Mouse (Mus musculus): ENCODE data around the gene Cat.

Cat gene

DNA sequence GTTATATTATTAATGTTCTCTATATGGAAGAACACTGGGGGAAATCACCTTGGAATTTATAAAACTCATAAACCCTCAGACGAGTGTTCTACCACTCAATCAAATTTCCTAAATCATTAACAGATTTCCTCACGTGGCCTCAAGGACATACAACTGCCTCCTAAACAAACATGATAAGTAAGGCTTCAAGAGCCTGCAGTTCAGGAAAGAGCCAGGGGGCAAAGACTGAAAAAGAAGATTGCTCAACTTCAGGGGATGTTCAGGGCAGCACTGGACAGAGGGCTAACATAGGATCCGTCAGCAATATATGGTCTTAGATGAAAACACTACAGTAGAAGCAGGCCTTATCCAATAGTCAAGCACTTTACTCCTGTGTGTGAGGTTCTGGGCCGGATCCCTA, 7.5 kb downstream of the Cat start:
- peak; percentile 42 for DNase-seq (ENCODE audit: low read depth)

- DNase-seq (ENCODE audit: low read depth): no peak
Observed at GRCm38 (mm10) chr2:103476657-103477056, 8.3 kb downstream of the Cat start.

GRCm38 (mm10) chr2:103476180-103476579, 8.8 kb downstream of the Cat start:
- no peak for DNase-seq (ENCODE audit: low read depth)

DNA sequence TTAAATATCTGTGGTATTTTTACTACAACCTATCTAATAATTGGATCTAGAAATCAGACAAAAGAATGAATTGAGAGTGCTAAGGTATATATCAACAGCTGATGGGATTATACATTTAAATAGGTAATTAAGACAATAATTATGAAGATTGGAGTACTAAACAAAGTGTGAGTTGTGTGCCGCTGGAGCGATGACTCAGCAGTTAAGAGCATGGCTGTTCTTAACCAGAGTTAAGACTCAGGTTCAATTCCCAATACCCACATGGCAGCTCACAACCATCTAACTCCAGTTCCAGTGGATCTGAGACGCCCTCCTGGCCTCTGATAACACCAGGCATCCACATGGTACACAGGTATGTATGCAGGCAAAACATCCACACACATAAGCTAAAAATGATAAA, 11.6 kb downstream of the Cat start:
- DNase-seq (ENCODE audit: low read depth): no peak

DNA sequence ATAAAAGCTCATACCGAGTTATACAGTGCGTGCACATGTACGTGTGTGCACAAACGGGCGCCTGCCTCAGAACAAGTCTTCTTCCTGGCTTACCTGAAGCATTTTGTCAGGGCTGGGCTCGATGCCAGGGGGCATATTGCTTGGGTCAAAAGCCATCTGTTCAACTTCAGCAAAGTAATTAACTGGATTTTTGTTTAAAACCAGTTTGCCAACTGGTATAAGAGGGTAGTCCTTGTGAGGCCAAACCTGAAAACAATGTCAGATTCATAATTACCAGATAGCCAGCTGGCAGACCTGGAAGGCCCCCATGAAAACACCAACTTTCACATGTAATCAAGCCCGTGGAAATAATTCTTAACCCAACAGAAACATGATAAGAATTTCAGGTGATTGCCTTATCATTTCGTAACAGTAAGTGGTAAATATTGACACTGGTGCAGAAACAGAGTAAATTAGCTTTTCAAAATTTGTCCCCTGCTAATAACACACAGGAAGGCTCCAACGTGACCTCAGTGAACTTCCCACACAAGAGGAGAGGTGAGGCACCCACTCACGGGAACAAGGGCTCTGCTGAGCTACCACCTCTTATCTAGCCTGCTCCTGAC, 17.9 kb downstream of the Cat start:
- no peak for DNase-seq (ENCODE audit: low read depth)

DNA sequence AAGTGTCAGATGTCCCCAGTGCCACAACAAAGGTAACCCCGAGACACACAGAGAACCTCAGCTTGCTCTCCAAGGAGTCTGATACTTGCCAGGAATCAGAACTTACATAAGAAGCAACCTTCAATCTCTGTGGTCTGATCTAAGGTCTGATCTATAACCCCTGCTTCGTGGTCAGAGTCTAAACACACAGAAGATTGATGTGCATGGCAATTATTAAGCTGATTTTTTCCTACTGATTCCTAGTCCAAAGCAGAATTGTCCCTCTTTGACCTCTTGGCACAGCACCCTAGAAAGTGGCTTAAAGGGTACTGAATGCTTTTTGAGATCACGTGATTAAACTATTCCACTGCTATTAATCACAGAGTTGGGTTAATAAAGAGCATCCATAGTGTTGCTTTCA, 18.7 kb downstream of the Cat start:
- no peak for DNase-seq (ENCODE audit: low read depth)

DNA sequence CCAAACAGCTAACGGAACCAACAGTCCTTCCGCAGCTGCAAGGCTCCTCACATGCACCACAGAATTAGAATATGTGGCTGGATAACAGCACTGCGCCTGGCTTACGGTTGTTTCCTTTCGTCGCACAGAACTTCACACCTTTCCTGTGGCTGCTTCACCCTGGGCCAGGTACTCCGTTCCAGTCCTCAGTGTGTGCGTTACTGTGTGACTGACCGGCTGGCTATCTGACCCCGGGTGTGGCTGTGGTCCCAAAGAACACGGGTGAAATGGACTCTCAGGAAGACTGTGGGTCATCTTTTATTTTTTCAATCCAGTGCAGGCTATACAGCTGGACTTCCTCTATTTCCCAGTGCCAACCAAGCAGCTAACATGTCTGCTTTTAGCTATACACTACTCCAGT, 19.5 kb downstream of the Cat start:
- DNase-seq (ENCODE audit: low read depth): no peak

DNA sequence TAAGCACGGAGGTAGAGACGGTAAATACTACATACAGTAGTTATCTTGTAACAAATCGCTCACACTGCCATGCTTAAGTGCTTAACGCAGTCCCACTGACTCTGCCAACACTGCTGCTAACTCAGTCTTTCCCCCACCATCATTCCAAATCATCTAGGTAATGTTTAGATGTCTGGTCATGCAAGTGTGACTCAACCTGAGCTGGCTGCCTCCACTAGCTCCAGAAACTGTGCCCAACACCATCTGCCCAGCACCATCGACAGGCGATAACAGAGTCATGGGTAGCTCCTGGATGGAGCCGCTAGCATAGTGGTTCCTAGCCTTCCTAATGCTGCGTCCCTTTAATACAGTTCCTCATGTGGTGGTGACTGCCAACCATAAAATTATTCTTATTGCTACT, 20.4 kb downstream of the Cat start:
- DNase-seq (ENCODE audit: low read depth): no peak

DNA sequence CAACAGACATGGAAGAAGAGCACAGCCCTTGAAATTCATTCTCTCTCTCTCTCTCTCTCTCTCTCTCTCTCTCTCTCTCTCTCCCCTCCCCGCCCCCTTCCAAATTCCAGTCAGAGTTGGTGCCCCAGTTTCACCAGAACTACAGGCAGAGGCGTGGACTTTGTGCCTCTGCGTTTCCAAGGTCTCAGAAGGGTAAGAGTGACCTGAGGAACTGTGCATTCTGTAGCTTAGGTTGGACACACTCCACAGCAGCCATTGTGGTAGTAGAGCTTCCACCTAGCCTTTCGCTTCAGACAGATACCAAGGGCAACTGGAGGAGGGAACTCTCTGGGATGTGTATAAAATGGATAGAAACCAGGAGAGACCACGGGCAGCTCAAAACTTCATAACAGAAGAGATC, 22.2 kb downstream of the Cat start:
- DNase-seq (ENCODE audit: low read depth): no peak

DNA sequence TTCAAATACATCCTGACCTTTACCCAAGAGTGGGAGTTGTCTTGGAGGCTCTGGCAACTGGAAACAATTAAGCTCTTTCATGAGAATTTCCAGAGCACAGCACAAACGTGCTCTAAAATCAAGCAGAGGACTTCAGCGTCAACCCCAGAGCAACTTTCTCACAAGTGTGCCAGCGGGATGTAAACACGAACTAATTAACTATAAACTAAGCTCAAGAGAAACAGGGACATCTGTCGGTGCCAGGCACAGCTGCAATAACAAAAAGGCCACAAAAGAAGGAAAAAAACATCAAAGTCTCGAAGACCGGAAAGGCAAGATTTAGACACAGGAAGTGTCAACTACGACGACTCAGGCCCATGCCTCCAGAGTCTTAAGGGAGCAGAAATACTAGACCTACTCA, 23.2 kb downstream of the Cat start:
- no peak for DNase-seq (ENCODE audit: low read depth)

DNA sequence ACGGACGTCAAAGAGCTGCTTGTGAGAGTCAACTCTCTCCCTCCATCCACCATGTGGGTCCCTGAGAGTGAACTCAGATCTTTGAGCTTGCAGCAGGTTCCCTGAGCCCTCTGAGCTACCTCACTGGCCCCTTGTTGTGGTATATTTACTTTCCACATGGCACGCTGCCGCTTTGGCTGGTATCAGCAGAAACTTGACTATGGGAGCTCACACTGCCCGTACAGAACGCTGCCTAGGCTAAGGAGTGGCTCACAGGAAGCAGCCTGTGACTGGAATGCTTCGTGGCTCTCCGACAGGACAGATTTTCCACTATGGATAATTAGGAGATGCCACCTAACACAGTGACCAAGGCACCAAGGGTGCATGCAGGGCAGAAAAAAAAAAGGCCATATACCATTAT, 23.8 kb downstream of the Cat start:
- no peak for DNase-seq (ENCODE audit: low read depth)

GRCm38 (mm10) chr2:103459069-103459468, 25.9 kb downstream of the Cat start:
- no peak for DNase-seq (ENCODE audit: low read depth)

- DNase-seq (ENCODE audit: low read depth): no peak
Observed at GRCm38 (mm10) chr2:103457628-103458027, 27.3 kb downstream of the Cat start.

- no peak for DNase-seq (ENCODE audit: low read depth)
Observed at GRCm38 (mm10) chr2:103457048-103457447, 27.9 kb downstream of the Cat start.

DNA sequence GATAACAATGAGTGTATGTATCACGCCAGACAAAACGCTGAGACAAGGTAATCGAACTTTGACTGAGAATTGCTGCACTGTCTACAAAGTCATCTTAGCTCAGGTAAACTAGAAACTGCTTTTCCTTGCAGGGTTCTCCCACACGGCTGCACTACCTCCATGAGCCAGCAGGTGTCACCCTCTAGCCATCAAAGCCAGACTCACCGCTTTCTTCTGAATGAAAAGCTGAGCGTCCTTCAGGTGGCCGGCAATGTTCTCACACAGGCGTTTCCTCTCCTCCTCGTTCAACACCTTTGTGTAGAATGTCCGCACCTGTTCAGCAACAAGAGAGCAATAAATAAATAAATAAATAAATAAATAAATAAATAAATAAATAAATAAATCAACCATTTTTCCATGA, 28.3 kb downstream of the Cat start:
- DNase-seq (ENCODE audit: low read depth): peak; percentile 65

GRCm38 (mm10) chr2:103455748-103456147, 29.2 kb downstream of the Cat start:
- no peak for DNase-seq (ENCODE audit: low read depth)

- DNase-seq (ENCODE audit: low read depth): no peak
Observed at GRCm38 (mm10) chr2:103452550-103452949, 32.4 kb downstream of the Cat start.

- no peak for DNase-seq (ENCODE audit: low read depth)
Observed at GRCm38 (mm10) chr2:103450267-103450666, 34.7 kb downstream of the Cat start.

- DNase-seq (ENCODE audit: low read depth): peak; percentile 37
Observed at GRCm38 (mm10) chr2:103449813-103450212, 35.1 kb downstream of the Cat start.

GRCm38 (mm10) chr2:103448947-103449560, 35.9 kb downstream of the Cat start:
- no peak for DNase-seq (ENCODE audit: low read depth)

DNA sequence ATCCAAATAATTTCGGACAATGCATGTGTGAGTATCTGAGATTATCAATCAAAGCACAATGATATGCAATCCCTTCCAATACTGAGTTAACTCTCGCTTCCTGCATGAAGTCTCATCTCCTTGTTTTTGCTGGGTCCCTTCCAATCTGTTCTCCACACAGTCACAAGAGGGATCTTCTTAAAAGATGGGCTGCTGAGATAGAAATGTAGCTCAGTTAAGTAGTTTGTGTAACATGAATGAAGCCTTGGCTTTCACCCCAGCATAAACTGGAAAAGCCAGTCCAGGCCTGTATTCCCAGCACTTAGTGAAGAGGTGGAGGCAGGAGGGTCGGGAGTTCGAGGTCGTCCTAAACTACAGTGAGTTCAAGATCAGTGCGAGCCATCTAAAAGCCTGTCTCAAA, 38.6 kb downstream of the Cat start:
- no peak for DNase-seq (ENCODE audit: low read depth)

DNA sequence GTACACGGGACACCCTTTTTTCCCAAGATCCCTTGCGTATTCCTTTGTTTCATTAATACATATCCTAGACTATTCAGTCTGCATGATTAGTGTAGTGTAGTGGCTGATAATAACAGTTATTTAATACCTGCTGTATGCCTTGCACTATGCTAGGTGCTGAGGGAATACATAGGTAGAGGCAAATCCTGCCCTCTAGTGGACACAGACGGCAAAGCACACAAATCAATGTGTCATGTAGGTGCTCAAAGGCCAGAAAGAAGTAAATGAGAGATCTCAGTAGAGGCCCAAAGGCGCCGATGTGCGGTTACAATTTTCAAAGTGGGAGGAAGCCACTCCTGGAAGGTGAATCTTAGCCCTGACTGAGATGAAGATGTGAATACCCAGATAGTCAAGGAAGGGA, 39.2 kb downstream of the Cat start:
- DNase-seq (ENCODE audit: low read depth): peak; percentile 53

- DNase-seq (ENCODE audit: low read depth): peak; percentile 77
Observed at GRCm38 (mm10) chr2:103439710-103440109, 45.2 kb downstream of the Cat start.

DNA sequence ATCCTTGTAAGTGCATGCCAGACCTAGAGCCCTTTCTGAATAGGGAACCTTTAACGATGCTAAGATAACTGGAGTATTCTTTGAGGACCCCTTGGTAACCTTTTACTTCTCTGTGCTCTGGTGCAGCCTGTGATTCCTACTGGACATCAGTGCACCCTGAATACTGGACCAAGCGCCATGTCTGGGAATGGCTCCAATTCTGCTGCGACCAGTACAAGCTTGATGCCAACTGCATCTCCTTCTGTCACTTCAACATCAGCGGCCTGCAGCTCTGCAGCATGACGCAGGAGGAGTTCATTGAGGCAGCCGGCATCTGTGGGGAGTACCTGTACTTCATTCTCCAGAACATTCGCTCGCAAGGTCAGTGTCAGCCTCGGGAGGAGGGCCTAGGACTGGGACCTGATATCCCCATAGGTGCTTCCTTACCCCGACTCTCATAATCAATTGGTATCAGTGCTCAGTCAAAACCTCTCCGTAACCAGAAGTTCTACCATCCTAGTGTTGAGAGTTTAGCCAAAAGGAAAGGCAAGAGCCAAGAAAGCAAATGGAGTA, 45.8 kb downstream of the Cat start:
- DNase-seq (ENCODE audit: low read depth): no peak
